Mouse (Mus musculus): Measurements from ENCODE around the gene Vsx2. TPM values are rescaled to one million over a fixed set of nuclear protein-coding genes. Genes with fewer than 3 reads are reported as not detected.

Gene Vsx2
- polyA plus RNA-seq, 1 experiment = 0.02 TPM

GRCm38 (mm10) chr12:84573094-84573493, 3.5 kb downstream of the Vsx2 start:
- Histone ChIP-seq H3K4me1 (ENCODE audit: control insufficient read depth, insufficient read depth, low read length) (peaks cover 14% of the 10 kb centered on the region), H3K27ac (ENCODE audit: control insufficient read depth, insufficient read depth, low read depth, low read length) (no peak overlapping the region), H3K27me3 (ENCODE audit: control insufficient read depth, insufficient read depth, low read length) (peaks cover 8% of the 10 kb centered on the region), H3K36me3 (ENCODE audit: control insufficient read depth, insufficient read depth, low read length) (no peaks in the 10 kb centered on the region), H3K4me3 (ENCODE audit: control insufficient read depth, low read depth, low read length) (no peak overlapping the region)
- TF ChIP-seq POLR2A (IDR thresholded peaks at IDR 0.05; ENCODE audit: control insufficient read depth, low read depth, low read length) (no peak), CTCF (IDR thresholded peaks at IDR 0.05; ENCODE audit: control insufficient read depth, insufficient read depth, insufficient replicate concordance, low read depth, low read length) (no peak)

GRCm38 (mm10) chr12:84577768-84578439, 8.3 kb downstream of the Vsx2 start:
- Histone ChIP-seq H3K4me3 (ENCODE audit: control insufficient read depth, low read depth, low read length) (no peak overlapping the region), H3K27me3 (ENCODE audit: control insufficient read depth, insufficient read depth, low read length) (no peaks in the 10 kb centered on the region), H3K27ac (ENCODE audit: control insufficient read depth, insufficient read depth, low read depth, low read length) (no peak overlapping the region), H3K36me3 (ENCODE audit: control insufficient read depth, insufficient read depth, low read length) (no peaks in the 10 kb centered on the region), H3K4me1 (ENCODE audit: control insufficient read depth, insufficient read depth, low read length) (no peaks in the 10 kb centered on the region)
- TF ChIP-seq POLR2A (IDR thresholded peaks at IDR 0.05; ENCODE audit: control insufficient read depth, low read depth, low read length) (no peak), CTCF (IDR thresholded peaks at IDR 0.05; ENCODE audit: control insufficient read depth, insufficient read depth, insufficient replicate concordance, low read depth, low read length) (no peak)

DNA sequence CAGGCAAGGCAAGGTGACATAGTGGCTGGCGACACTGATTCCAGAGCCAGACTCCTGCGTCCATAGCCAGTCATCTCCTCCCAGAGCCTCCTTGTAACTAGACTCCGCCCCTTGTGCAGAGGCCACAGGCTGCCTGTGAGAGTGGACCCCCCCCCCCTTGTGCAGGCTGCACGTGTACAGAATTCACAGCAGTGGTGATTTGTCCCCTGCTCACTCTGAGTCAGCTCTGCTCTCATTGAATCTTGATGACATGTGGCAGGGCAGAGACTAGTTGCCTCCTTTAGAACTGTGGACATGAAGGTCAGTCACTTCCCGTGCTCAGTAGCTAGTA, 8.8 kb downstream of the Vsx2 start:
- Histone ChIP-seq H3K36me3 (ENCODE audit: control insufficient read depth, insufficient read depth, low read length) (no peaks in the 10 kb centered on the region), H3K27me3 (ENCODE audit: control insufficient read depth, insufficient read depth, low read length) (no peaks in the 10 kb centered on the region), H3K4me3 (ENCODE audit: control insufficient read depth, low read depth, low read length) (no peak overlapping the region), H3K27ac (ENCODE audit: control insufficient read depth, insufficient read depth, low read depth, low read length) (no peak overlapping the region), H3K4me1 (ENCODE audit: control insufficient read depth, insufficient read depth, low read length) (no peaks in the 10 kb centered on the region)
- no peak for TF ChIP-seq CTCF (IDR thresholded peaks at IDR 0.05; ENCODE audit: control insufficient read depth, insufficient read depth, insufficient replicate concordance, low read depth, low read length)
- TF ChIP-seq POLR2A (IDR thresholded peaks at IDR 0.05; ENCODE audit: control insufficient read depth, low read depth, low read length) = no peak

- TF ChIP-seq CTCF (IDR thresholded peaks at IDR 0.05; ENCODE audit: control insufficient read depth, insufficient read depth, insufficient replicate concordance, low read depth, low read length) (no peak), POLR2A (IDR thresholded peaks at IDR 0.05; ENCODE audit: control insufficient read depth, low read depth, low read length) (no peak)
- H3K27ac ChIP-seq (ENCODE audit: control insufficient read depth, insufficient read depth, low read depth, low read length) = no peak overlapping the region
- no peak overlapping the region for H3K4me3 ChIP-seq (ENCODE audit: control insufficient read depth, low read depth, low read length)
- H3K36me3 ChIP-seq (ENCODE audit: control insufficient read depth, insufficient read depth, low read length) = no peaks in the 10 kb centered on the region
- H3K4me1 ChIP-seq (ENCODE audit: control insufficient read depth, insufficient read depth, low read length) = no peaks in the 10 kb centered on the region
- H3K27me3 ChIP-seq (ENCODE audit: control insufficient read depth, insufficient read depth, low read length) = no peaks in the 10 kb centered on the region
These were observed 11.7 kb downstream of the Vsx2 start for GRCm38 (mm10) chr12:84581285-84581684.

DNA sequence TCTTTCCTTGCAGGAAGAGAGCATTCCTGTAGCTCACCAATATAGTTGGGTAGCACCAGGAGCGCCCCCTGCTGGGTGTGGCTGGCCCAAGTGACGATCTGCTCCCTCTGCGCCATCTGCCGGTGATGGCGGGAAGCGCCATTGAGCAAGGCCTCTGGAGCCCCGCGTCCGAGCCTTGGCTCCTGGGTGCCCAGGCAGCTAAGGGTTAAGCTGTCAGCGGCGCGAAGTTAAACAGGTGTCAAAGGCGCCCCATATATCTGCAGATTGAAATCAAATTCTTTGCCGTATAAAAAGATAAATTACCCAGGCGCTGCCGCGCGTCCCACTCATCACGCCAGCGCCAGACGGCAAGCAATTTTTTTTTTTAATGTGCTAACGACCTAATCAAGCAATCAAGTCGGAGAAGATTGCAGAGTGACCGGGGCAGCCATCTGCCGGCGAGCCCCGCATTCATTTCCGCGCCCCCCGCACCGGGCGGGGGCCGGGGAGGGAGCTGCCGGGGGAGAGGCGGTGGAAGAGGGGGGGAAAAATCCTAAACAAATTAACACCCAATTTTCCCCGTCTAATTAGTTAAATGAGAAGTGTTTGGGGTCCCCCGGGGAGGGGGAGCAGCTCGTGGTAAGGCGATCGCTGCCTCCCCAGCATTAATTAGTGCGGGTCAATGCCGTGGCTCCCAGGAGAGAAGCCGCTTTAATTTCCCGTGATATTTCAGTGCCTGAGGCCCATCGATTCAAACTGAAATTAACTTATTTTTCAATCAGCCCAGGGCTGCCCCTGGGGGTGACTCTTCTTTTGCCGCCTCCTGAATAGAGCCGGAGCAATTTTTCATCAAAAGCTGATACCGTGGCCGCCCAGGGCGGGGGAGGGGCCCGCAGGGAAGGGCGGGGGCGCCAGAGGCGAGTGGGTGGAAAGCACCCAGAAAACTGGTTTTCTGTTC, 20.5 kb downstream of the Vsx2 start:
- H3K4me3 ChIP-seq (ENCODE audit: control insufficient read depth, low read depth, low read length) = peak overlapping the region; percentile 68
- no peaks in the 10 kb centered on the region; the same call in 1 of the 2 replicates for H3K27me3 ChIP-seq (ENCODE audit: control insufficient read depth, insufficient read depth, low read length)
- H3K36me3 ChIP-seq (ENCODE audit: control insufficient read depth, insufficient read depth, low read length) = no peaks in the 10 kb centered on the region
- TF ChIP-seq POLR2A (IDR thresholded peaks at IDR 0.05; ENCODE audit: control insufficient read depth, low read depth, low read length) (no peak), CTCF (IDR thresholded peaks at IDR 0.05; ENCODE audit: control insufficient read depth, insufficient read depth, insufficient replicate concordance, low read depth, low read length) (peak; percentile 100)
- H3K4me1 ChIP-seq (ENCODE audit: control insufficient read depth, insufficient read depth, low read length) = peaks cover 9% of the 10 kb centered on the region
- H3K27ac ChIP-seq (ENCODE audit: control insufficient read depth, insufficient read depth, low read depth, low read length) = no peak overlapping the region

DNA sequence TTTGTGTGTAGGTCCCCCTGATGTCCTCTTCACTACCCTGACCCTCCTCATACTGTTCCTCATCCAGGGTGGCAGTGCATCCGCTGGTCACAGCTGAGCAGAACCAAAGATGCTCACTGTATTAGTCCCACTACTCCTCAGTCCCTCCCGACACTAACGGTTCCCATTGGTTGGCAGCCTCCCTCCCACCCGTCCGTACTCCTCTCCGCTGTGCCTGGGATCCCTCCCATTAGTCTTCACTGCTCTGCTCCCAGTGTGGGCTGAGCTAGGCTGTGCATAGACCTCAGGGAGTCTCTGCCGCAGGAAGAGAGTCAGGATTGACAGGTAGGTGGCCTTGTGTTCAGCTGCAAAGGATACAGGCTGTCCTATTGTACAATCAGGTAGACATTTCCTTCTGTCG, 28.8 kb downstream of the Vsx2 start:
- H3K4me1 ChIP-seq (ENCODE audit: control insufficient read depth, insufficient read depth, low read length) = no peaks in the 10 kb centered on the region
- H3K4me3 ChIP-seq (ENCODE audit: control insufficient read depth, low read depth, low read length) = no peak overlapping the region
- no peaks in the 10 kb centered on the region for H3K36me3 ChIP-seq (ENCODE audit: control insufficient read depth, insufficient read depth, low read length)
- no peak for TF ChIP-seq CTCF (IDR thresholded peaks at IDR 0.05; ENCODE audit: control insufficient read depth, insufficient read depth, insufficient replicate concordance, low read depth, low read length)
- TF ChIP-seq POLR2A (IDR thresholded peaks at IDR 0.05; ENCODE audit: control insufficient read depth, low read depth, low read length) = no peak
- H3K27me3 ChIP-seq (ENCODE audit: control insufficient read depth, insufficient read depth, low read length) = no peaks in the 10 kb centered on the region
- H3K27ac ChIP-seq (ENCODE audit: control insufficient read depth, insufficient read depth, low read depth, low read length) = no peak overlapping the region

GRCm38 (mm10) chr12:84604001-84604400, 34.4 kb downstream of the Vsx2 start:
- Histone ChIP-seq H3K4me1 (ENCODE audit: control insufficient read depth, insufficient read depth, low read length) (no peaks in the 10 kb centered on the region), H3K27me3 (ENCODE audit: control insufficient read depth, insufficient read depth, low read length) (no peaks in the 10 kb centered on the region), H3K4me3 (ENCODE audit: control insufficient read depth, low read depth, low read length) (no peak overlapping the region), H3K27ac (ENCODE audit: control insufficient read depth, insufficient read depth, low read depth, low read length) (no peak overlapping the region), H3K36me3 (ENCODE audit: control insufficient read depth, insufficient read depth, low read length) (no peaks in the 10 kb centered on the region)
- TF ChIP-seq CTCF (IDR thresholded peaks at IDR 0.05; ENCODE audit: control insufficient read depth, insufficient read depth, insufficient replicate concordance, low read depth, low read length) (no peak), POLR2A (IDR thresholded peaks at IDR 0.05; ENCODE audit: control insufficient read depth, low read depth, low read length) (no peak)
